Mouse (Mus musculus): Measurements from ENCODE around the gene Plcxd3. TPM values are rescaled to one million over a fixed set of nuclear protein-coding genes. Genes with fewer than 3 reads are reported as not detected.
"Not testable (repeated sequence)": the region's sequence is repeated elsewhere in the genome, so short reads cannot be mapped to it uniquely, and the experiment has no call there.

Plcxd3 gene
- total RNA-seq, 2 experiments from 2014 or later = not detected

DNA sequence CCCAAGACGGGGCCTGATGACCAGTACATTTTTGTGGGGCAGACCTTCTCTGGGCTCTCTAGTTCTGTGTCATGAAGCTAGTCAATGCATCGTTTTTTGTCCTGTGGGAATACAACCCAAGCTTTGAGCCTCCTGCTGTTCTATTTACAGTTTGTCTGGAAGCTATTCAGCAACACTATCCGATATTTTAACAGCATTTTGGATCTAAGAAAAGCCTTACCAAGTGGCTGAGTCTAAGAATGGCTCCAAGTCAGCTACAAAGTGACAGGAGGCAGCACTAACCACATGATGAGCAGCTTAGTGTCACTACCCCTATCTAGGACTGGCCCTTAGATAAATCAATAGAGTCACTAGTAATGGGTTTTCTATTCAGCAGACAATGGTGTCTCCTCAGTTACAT lies 149.3 kb downstream of the Plcxd3 start:
- no peak for ATAC-seq (replicated peaks; ENCODE audit: poor library complexity, severe bottlenecking)

- no peak for ATAC-seq (replicated peaks; ENCODE audit: poor library complexity, severe bottlenecking)
Measured at GRCm38 (mm10) chr15:4533700-4534099, 158.4 kb downstream of the Plcxd3 start.

- no peak for ATAC-seq (replicated peaks; ENCODE audit: poor library complexity, severe bottlenecking)
Measured at GRCm38 (mm10) chr15:4559121-4559520, 183.8 kb downstream of the Plcxd3 start.

- ATAC-seq (replicated peaks; ENCODE audit: poor library complexity, severe bottlenecking) = no peak
Measured at GRCm38 (mm10) chr15:4561431-4561970, 186.2 kb downstream of the Plcxd3 start.

GRCm38 (mm10) chr15:4595521-4595920 lies 220.2 kb downstream of the Plcxd3 start:
- ATAC-seq (replicated peaks; ENCODE audit: poor library complexity, severe bottlenecking) = not testable (repeated sequence)

DNA sequence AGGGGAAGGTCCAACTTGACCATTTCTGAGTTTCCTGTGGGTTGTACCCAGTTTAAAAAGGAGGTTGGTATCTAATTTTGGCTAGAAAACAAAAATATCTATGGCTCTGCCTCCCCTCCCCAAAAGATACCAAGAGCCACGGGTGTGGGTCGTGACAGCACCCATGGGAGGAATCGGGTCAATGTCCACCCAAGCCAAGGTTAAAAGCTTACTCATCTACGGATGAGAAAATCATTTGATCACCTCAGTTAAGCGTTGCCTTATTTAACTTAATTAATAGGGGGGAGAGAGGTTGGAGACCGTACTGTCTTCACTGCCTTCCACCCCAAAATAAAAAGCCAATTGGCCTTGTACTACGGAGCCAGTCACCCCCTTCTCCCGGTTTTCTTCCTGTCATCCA lies 223.4 kb downstream of the Plcxd3 start:
- not testable (repeated sequence) for ATAC-seq (replicated peaks; ENCODE audit: poor library complexity, severe bottlenecking)

GRCm38 (mm10) chr15:4599331-4599730 lies 224.0 kb downstream of the Plcxd3 start:
- ATAC-seq (replicated peaks; ENCODE audit: poor library complexity, severe bottlenecking) = not testable (repeated sequence)

DNA sequence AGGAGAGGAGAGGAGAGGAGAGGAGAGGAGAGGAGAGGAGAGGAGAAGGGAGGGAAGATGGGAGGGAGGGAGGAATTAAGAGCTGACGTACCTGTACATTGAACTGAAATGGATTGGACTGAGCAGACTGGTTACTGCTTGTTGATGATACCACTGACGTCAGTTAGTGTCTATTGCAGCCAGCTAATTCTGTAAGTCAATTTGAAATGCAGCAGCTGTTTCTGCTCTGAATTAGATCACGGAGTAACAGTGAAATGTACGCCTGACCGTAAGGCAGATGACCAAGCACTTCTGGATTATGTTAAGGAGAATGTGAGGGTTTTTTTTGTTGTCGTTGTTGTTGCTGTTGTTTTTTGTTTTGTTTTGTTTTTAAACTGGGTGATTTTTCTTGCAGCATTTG lies 230.3 kb downstream of the Plcxd3 start:
- no peak for ATAC-seq (replicated peaks; ENCODE audit: poor library complexity, severe bottlenecking)

Measured in granulocyte monocyte progenitor cell, adult 5-6 weeks (primary cell).